Mouse (Mus musculus) heart, adult 18-20 months (tissue): ENCODE measurements around the gene Ccdc9. TPM values are rescaled to one million over a fixed set of nuclear protein-coding genes. Genes with fewer than 3 reads are reported as not detected.
A peak's percentile ranks its signal among the peaks of the same experiment; 100 is the strongest.

Experiments
- DNase-seq, 2 experiments: peaks; one replicate each; pipeline ENCODE4 v3.0.0; 2021 to 2022; ENCODE audit warnings: mixed read lengths in 1 of 2
- long read RNA-seq, 2 experiments: library from polyadenylated mRNA; stranded (forward); transcript quantifications; one replicate each; pipeline ENCODE4 v2.0.0; 2021
- total RNA-seq, 2 experiments: library from RNA; stranded (reverse); gene quantifications; 2 replicates each; pipeline ENCODE4 v1.2.3; 2021

Gene Ccdc9
- total RNA-seq: 10 to 100 TPM; 26.3 to 29.6 TPM
- long read RNA-seq, experiment 1, partial matches to known transcripts: 5 of 14 reads
- long read RNA-seq, experiment 1, other reads (novel, unspliced or antisense): 8 of 14 reads
- long read RNA-seq, experiment 2, partial matches to known transcripts: 1 of 2 reads
- long read RNA-seq, experiment 2, other reads (novel, unspliced or antisense): 1 of 2 reads

DNA sequence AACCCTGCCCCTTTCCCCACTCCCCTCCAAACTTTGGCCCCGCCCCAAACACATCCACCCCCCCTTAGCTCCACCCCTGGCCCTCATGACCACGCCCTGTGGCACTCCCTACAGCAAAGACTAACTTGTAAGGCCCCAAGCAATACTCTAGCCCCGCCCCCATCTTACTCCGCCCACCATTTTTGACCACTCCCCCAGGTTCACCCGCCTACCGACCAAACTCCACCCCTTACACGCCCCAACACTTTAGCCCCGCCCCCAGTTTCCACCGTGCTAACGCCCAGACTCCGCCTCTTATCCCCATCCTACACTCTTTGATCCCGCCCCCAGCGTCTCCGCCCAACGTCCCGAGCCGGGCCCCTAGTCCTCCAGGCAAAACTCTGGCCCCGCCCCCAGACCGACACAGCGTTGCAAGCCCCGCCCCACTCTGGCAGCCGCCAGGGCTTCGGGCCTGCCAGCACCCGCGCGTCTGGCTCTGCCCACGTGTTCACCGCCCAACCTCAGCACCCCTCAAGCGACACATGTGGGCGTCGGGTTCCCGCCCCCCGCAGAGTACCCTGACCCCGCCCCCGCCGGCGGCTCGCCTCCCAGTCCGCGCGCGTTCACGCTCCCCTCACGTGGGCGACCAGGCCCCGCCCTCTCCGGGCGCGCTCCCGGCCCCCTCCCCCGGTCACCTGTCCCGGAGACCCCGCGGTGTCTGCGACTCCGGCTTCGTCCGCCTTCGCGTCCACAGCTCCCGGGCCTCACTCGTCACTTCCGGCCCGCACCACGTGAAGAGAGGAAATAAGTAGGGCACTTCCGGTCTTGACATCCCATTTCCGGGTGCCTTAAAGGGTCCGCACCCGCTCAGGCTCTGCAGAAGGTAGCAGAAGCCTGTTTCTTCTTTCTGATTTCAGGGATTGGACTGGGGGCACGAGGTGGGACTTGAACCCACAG lies at the start of gene Ccdc9:
Gene Ccdc9 (minus strand): TSS at position 770 of the 936 bp plus-strand sequence.
- peak; percentile 100 for DNase-seq

DNA sequence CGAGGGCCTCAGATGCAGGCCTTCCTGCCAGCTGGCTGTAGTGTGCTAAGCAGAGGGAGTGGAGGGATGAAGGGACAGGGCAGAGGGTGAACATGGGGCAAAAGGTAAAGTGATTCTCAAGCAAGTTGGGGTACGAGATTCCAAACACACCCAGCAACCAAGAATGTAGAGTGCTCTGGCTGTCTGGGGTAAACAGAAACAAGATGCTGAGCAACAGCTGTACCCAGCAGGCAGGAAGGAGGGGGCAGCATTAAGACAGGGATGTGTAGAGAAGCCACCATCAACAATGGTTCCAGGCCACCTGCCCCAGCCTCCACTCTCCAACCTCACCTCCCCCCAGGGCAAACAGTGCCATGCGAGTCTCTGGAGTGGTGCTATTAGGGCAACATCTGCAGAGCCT lies 42.6 kb upstream of the Ccdc9 start:
- DNase-seq: no peak

DNA sequence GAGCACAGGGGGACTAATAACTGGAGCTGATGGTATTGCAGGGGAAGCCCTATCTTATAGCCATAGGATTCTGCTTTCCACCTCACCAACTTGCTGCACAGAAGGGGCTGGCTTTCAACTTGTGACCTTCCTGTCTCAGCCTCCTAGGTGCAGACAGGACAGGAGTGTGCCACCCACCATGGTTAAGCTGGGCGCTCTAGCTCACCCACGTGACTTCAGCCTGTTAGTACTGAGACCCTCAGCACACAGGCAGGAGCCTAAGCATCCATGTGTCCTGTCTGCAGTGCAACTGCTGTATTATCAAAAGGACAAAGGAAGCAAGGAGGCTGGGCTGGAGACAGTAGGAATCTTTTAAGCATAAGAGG lies 40.0 kb upstream of the Ccdc9 start:
- no peak for DNase-seq

- DNase-seq: peak; percentile 80 to 87
Observed at GRCm38 (mm10) chr7:16325920-16326606, 39.5 kb upstream of the Ccdc9 start.

DNA sequence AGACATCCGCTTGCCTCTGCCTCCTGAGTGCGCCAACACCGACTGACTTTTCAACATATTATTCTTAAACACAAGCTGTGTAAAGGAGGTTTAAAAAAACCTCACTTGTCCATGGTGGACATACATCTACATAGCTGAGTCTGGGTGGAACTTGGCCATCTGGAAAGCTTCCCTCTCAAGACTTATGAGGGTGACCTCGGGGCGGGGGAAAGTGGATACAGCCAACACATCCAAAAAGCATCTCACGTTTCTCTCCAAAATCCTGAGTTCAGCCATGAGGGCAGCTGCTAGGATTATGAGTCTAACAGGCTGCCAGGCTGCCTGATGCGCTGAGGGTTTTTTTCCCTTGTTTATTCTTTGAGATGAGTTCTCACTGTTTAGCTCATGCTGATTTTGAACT lies 38.1 kb upstream of the Ccdc9 start:
- DNase-seq: no peak

GRCm38 (mm10) chr7:16320479-16320878 lies 33.9 kb upstream of the Ccdc9 start:
- no peak for DNase-seq

DNA sequence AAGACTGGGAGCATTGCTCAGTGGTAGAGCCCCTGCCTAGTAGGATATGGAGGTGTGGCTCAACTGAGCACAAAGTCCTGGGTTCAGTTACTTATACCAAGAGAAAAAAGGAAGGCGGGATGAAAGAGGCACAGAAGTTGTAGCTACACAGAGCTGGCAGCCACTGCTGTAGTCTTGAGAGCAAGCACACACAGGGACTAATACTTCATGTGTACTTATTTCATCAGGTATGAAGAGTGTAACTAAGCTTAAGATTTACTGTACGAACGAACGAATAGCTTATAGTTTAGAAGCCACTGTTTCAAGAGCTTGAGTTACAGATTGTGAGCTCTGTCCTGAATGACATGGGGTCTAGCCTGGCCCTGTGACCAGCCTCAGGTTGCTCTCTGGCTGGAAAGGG lies 32.6 kb upstream of the Ccdc9 start:
- no peak for DNase-seq

DNA sequence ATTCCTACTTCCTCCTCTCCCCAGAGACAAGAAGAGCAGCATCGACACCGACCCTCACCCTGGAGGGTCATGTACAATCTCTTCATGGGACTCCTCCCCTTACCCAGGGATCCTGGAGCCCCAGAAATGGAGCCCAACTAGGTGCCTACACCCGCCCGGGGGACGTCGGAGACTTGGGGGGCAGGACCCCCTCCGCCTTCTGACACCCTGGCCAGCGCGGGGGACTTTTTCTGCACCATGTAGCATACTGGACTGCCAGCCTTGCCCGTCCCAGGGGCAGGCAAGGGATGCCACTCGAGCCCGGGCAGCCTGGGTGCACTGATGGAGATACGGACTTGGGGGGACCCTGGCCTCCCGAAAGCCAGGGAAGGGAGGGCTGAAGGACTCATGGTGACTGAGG lies 30.5 kb upstream of the Ccdc9 start:
- no peak for DNase-seq

DNA sequence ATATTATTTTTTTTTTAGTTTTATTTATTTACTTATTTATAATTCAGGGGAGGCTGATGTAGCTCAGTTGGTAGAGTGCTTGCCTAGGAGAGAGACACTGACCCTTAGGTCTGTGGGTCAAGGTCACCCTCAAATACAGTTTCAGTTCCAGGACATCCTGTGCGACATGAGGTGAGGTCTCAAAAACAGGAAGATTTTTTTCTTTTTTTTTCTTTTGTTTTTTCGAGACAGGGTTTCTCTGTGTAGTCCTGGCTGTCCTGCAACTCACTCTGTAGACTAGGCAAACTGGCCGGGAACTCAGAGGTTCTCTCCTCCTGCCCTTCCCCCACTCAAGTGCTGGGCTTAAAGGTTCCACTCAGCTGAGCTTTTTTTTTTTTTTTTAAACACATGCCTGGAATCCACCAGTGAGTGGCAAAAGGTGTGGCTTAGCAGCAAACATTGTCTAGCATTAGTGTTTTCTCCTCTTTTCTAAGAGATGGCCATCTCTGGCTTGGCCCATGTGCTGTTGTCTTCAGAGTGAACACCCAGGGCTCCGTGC lies 28.7 kb upstream of the Ccdc9 start:
- no peak for DNase-seq

- DNase-seq: no peak
Observed at GRCm38 (mm10) chr7:16314221-16314775, 27.7 kb upstream of the Ccdc9 start.

- peak; percentile 92 for DNase-seq
Observed at GRCm38 (mm10) chr7:16313481-16314220, 27.1 kb upstream of the Ccdc9 start.

DNA sequence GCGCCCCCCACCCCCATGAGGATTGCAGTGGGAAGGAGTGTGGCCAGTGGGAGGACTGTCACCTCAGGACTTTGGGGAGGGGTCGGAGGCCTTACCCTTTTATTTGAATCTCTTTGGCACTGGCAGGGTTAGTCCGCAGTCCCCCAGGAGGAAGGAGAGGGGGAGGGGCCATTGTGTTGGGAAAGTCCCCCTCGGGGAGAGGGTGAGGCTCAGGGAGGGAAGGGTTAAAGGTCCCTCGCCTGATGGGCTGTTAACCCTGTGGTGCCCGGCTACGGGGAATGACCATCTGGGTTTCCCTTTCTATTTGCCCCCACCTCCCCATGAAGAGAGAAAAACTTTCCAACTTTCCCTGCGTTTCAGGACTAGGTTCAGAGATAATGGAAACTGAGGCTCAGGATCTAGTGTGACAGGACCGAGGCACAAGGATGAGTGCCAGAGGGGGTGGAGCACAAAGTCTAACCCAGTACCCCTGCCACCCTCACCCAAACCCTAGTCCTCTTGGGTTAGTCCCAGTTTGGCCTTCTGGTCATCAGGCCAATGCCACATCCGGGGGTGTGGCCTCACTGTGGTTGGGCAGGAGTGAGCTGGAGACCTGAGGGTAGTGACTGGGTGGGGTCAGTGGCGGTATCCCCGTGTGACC lies 26.2 kb upstream of the Ccdc9 start:
- DNase-seq: peak; percentile 87 to 90

GRCm38 (mm10) chr7:16312011-16312671 lies 25.5 kb upstream of the Ccdc9 start:
- peak; percentile 71 to 76 for DNase-seq

DNA sequence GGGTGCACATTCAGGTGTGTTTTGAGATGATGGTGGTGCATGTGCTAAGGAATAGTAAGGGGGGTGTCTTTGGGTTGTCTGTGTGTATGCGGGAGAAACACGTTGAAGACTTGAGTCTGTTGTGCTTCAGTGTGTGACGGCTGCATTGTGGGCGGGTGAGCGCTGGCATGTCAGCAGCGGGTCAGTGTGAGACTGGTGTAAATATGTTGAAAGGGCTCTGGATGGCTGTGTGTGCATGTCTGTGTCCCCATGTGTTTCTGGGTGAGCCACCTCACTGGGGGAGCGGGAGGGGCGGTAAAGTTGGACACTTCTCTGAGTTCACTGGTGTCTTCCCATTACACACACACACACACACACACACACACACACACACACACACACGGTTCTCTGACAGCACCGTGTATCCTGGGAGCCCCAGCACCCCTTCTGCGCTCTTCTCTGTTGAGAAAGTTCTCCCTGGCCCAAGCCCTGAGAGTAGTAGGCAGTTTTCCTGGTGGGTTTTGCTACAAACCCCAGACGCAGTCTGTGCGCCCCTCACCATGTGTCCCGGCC lies 24.9 kb upstream of the Ccdc9 start:
- DNase-seq: peak; percentile 47 to 73

DNA sequence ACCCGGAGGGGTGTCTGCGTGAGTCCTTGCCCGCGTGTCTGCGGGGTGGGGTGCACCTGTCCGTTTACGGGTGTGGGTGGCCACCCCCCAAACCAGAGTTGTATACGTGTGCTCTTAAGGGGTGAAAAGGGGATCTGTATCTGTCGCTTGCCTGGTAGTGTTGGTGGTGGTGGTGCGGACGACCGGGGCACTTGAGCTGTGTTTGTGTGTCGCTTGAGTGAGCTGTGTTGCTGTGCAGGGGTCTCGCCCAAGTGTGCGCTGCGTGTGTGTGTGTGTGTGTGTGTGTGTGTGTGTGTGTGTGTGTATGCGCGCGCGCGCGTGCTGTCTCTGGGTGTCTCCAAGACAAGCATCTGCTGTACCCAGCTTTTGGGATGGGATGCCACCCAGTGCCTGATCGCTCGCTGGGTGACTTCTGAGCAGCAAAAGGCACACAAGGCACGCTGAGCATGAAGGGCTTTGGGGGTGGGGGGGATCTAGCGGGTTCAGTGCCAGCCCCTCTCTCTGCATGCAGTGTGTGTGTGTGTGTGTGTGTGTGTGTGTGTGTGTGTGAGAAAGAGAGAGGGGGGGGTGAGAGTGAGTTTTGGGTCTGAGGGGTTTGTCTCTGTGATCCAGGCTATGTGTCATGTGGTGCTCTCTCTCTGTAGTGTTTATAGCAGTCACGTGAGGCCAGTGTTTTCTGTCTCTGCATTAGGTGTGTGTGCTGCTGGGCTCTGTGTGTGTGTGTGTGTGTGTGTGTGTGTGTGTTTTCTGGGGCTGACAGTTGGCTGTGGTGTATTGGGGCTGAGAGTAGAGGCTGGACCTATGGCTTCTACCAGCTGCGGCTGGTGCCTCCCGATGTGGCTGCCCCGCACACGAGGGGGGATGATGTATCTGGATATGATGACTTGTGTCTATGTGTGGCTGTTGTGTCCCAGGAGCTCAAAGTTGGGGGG lies 24.2 kb upstream of the Ccdc9 start:
- peak; percentile 41 to 73 for DNase-seq

- DNase-seq: peak; percentile 91 to 94
Observed at GRCm38 (mm10) chr7:16310020-16310520, 23.5 kb upstream of the Ccdc9 start.

DNA sequence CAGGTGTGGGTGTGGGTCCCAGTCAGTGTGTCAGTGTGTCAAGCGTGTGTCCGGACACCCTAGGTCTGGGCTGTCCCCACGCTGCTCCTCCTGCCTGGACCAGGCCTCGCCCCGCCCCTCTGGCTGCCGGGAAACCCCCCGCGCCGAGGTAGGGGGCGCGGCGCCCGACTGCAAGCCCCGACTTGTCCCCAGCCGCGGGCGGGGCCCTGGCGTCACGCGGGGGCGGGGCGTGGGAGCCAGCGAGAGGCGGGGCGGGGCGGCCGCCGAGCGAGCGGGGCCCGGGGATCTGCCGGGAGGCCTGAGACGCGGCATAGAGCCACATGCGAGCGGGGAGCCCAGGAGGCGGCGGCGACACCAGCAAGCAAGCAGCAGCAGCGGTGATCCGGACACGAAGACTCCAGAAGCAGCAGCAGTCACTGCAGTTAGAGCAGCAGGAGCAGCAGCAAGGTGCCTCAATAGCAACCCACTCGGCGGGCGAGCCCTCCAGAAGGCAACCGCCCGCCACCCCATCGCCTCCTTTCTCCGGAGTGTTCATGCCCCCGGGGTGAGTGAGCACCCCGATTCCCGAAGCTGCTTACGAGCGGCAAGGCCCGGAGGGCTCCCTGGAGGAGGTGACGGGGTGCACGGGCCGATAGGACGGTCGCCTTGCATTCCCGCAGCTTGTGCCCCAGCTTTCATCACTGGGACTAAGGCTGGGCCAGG lies 22.9 kb upstream of the Ccdc9 start:
- DNase-seq: peak; percentile 93 to 95
